14 mouse cellular contexts compared by ENCODE assay signal in genomic region chr13:102888895-102889490, GRCm38 (mm10).
DNase-seq lines count a peak whose midpoint lies in the region; ATAC-seq lines count a peak whose summit lies in the region.
"Had no signal": no experiment of that assay in that cellular context is flagged by ENCODE, and none has a peak within 500 bp of the region (broad histone marks: within the 10 kb centered on the region; RNA-seq: fewer than 3 reads in every experiment).

No protein-coding gene starts in this region.

- no peaks in the 10 kb centered on the region for H3K36me3 ChIP-seq in hindbrain, embryonic 10.5 days
- H3K36me3 ChIP-seq in hindbrain, embryonic 12.5 days = no peaks in the 10 kb centered on the region
- no peaks in the 10 kb centered on the region for H3K36me3 ChIP-seq in lung, embryonic 16.5 days (ENCODE audit: control insufficient read depth, insufficient read depth, low read length)
- H3K36me3 ChIP-seq in megakaryocyte, embryonic 14.5 days (replicated peaks; ENCODE audit: low read length) = peaks cover 50% of the 10 kb centered on the region
- H3K36me3 ChIP-seq: lung, embryonic 15.5 days; neural tube, embryonic 12.5 days had no signal

- ATAC-seq in hindbrain, embryonic 12.5 days (ENCODE audit: low FRiP score) = no peak
- no peak for ATAC-seq in lung, embryonic 16.5 days (ENCODE audit: low read depth)
- ATAC-seq in common myeloid progenitor, adult 5-6 weeks (replicated peaks; ENCODE audit: low read depth, poor library complexity, severe bottlenecking) = peak; percentile 65

- no peak for DNase-seq in hindbrain, embryonic 10.5 days (ENCODE audit: low spot score)
- no peak for DNase-seq in lung, adult 18-20 months
- no peak for DNase-seq in thymus, postnatal 14 days
- no peak for DNase-seq in natural killer cell, adult 2 months (ENCODE audit: low spot score in 2 of 2)
- DNase-seq: adrenal gland, adult 2 months; cerebellum, adult 8-10 months; thymus, postnatal 4 days had no signal

- H3K9ac ChIP-seq in hindbrain, embryonic 12.5 days = no peak overlapping the region
- no peak overlapping the region for H3K9ac ChIP-seq in lung, embryonic 16.5 days (ENCODE audit: low read length)
- H3K9ac ChIP-seq: lung, embryonic 15.5 days; neural tube, embryonic 12.5 days had no signal

- no peaks in the 10 kb centered on the region for H3K27me3 ChIP-seq in hindbrain, embryonic 10.5 days (ENCODE audit: insufficient read depth, poor library complexity, severe bottlenecking)
- H3K27me3 ChIP-seq in hindbrain, embryonic 12.5 days = no peaks in the 10 kb centered on the region
- H3K27me3 ChIP-seq in lung, embryonic 16.5 days (ENCODE audit: control insufficient read depth, insufficient read depth, low read depth, low read length) = no peaks in the 10 kb centered on the region
- H3K27me3 ChIP-seq in megakaryocyte, embryonic 14.5 days (replicated peaks) = no peaks in the 10 kb centered on the region
- H3K27me3 ChIP-seq: lung, embryonic 15.5 days; neural tube, embryonic 12.5 days had no signal

- H3K4me3 ChIP-seq in hindbrain, embryonic 10.5 days = no peak overlapping the region
- H3K4me3 ChIP-seq in hindbrain, embryonic 12.5 days = no peak overlapping the region
- H3K4me3 ChIP-seq in lung, embryonic 16.5 days (ENCODE audit: low read length) = no peak overlapping the region
- peak overlapping the region; percentile 60 for H3K4me3 ChIP-seq in megakaryocyte, embryonic 14.5 days (replicated peaks)
- H3K4me3 ChIP-seq: heart, embryonic 10.5 days; lung, embryonic 15.5 days; neural tube, embryonic 12.5 days had no signal

- peaks cover 14% of the 10 kb centered on the region for H3K4me1 ChIP-seq in hindbrain, embryonic 10.5 days (replicated peaks)
- peaks cover 6% of the 10 kb centered on the region; the same call in 1 of the 2 replicates for H3K4me1 ChIP-seq in hindbrain, embryonic 12.5 days
- peaks cover 8% of the 10 kb centered on the region; the same call in 1 of the 2 replicates for H3K4me1 ChIP-seq in lung, embryonic 16.5 days (replicated peaks; ENCODE audit: control insufficient read depth, insufficient read depth, low read length)
- peaks cover 60% of the 10 kb centered on the region for H3K4me1 ChIP-seq in megakaryocyte, embryonic 14.5 days

- 84% methylated on average over 15 of the region's 15 CpGs for WGBS in hindbrain, embryonic 10.5 days
- WGBS in hindbrain, embryonic 12.5 days = 86% methylated on average over 15 of the region's 15 CpGs
- WGBS in lung, embryonic 16.5 days = 73% methylated on average over 15 of the region's 15 CpGs

- no peaks in the 10 kb centered on the region for H3K9me3 ChIP-seq in hindbrain, embryonic 10.5 days
- no peaks in the 10 kb centered on the region for H3K9me3 ChIP-seq in hindbrain, embryonic 12.5 days (replicated peaks)
- no peaks in the 10 kb centered on the region for H3K9me3 ChIP-seq in lung, embryonic 16.5 days (ENCODE audit: control insufficient read depth, low read length)
- no peaks in the 10 kb centered on the region for H3K9me3 ChIP-seq in megakaryocyte, embryonic 14.5 days
- H3K9me3 ChIP-seq: heart, embryonic 10.5 days; lung, embryonic 15.5 days; neural tube, embryonic 12.5 days had no signal

- H3K4me2 ChIP-seq in hindbrain, embryonic 12.5 days (replicated peaks) = no peak overlapping the region
- H3K4me2 ChIP-seq in lung, embryonic 16.5 days (ENCODE audit: low read depth, low read length) = no peak overlapping the region
- H3K4me2 ChIP-seq: lung, embryonic 15.5 days; neural tube, embryonic 12.5 days had no signal

- H3K27ac ChIP-seq in hindbrain, embryonic 10.5 days = 0 out of 2 replicates have a peak overlapping the region, but pooled peaks have one; percentile 23
- H3K27ac ChIP-seq in hindbrain, embryonic 12.5 days = no peak overlapping the region
- 0 out of 2 replicates have a peak overlapping the region, but pooled peaks have one; percentile 10 for H3K27ac ChIP-seq in lung, embryonic 16.5 days (ENCODE audit: low read length)
- H3K27ac ChIP-seq: heart, embryonic 10.5 days; lung, embryonic 15.5 days; neural tube, embryonic 12.5 days had no signal
